Mouse (Mus musculus) small intestine, adult 2 months (tissue): ENCODE results near the gene Usp7. TPM values are rescaled to one million over a fixed set of nuclear protein-coding genes. Genes with fewer than 3 reads are reported as not detected.
A peak's percentile ranks its signal among the peaks of the same experiment; 100 is the strongest.

Experiments used
- H3K27ac ChIP-seq: fragments of 200-500 bp; 2 replicates; pipeline ENCODE4 v1.5.1; 2012; ENCODE audit warnings: low read depth, low read length, control low read depth, inconsistent platforms; ENCODE audit not compliant: insufficient read depth
- H3K27me3 ChIP-seq: fragments of 200-500 bp; 2 replicates; pipeline ENCODE4 v1.6.1; 2012; ENCODE audit warnings: mild to moderate bottlenecking, moderate library complexity, low read length, inconsistent platforms; ENCODE audit not compliant: control insufficient read depth, insufficient read depth
- H3K36me3 ChIP-seq: fragments of 200-500 bp; 2 replicates; pipeline ENCODE4 v1.6.1; 2012; ENCODE audit warnings: mild to moderate bottlenecking, low read length, control low read depth, inconsistent platforms; ENCODE audit not compliant: control insufficient read depth, insufficient read depth
- H3K4me1 ChIP-seq: fragments of 200-500 bp; 2 replicates; pipeline ENCODE4 v1.6.1; 2012; ENCODE audit warnings: low read length, inconsistent platforms, mixed read lengths; ENCODE audit not compliant: control insufficient read depth, insufficient read depth, insufficient read length
- H3K4me3 ChIP-seq: fragments of 200-500 bp; 2 replicates; pipeline ENCODE4 v1.5.1; 2012; ENCODE audit warnings: low read depth, mild to moderate bottlenecking, control low read depth, inconsistent platforms, low read length, moderate library complexity
- CTCF ChIP-seq: fragments of 200-500 bp; IDR thresholded peaks from 2 replicates; pipeline ENCODE4 v1.5.1; 2012; ENCODE audit warnings: low read depth, mild to moderate bottlenecking, control low read depth, inconsistent platforms, low read length, moderate library complexity, mixed read lengths; ENCODE audit not compliant: insufficient replicate concordance, insufficient read length; ENCODE audit errors: extremely low read depth
- POLR2A ChIP-seq: fragments of 200-500 bp; IDR thresholded peaks from 2 replicates; pipeline ENCODE4 v1.6.1; 2012; ENCODE audit warnings: low read depth, mild to moderate bottlenecking, control low read depth, inconsistent platforms, low read length, moderate library complexity
- WGBS: fragments of 180-500 bp; shearing (Covaris S2); methylation state at CpG from one replicate; pipeline ENCODE4 v1.1.7; 2018; 5-methylcytosine and 5-hydroxymethylcytosine counted together
- polyA plus RNA-seq: library from polyadenylated mRNA; depleted of rRNA; stranded (reverse); fragments of >200 nt; gene quantifications from 2 replicates; pipeline ENCODE4 v1.2.3, GENCODE M21; 2012

The Usp7 gene
- polyA plus RNA-seq, 1 experiment: 11.1 TPM

DNA sequence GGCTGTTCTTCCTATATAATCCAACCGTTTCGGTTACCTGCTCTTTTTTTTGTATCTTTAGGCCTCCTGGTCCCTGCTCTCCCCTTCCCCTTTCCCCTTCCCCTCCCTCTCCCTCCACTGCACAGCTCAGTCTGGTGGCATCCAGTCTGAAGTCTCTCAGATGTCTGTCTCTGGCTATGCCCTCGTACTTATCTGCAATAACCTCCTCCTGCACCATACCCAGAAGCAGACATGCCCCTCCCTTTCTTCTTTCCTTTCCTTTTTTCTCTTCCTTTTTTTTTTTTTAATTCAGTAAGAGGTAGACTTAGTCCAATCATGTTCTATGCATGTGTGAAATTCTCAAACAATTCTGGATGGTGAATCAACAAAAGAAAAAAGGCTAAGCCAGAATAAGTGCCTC is 48.1 kb downstream of the Usp7 start:
- 56% methylated on average over 3 of the region's 3 CpGs for WGBS
- no peaks in the 10 kb centered on the region for H3K4me1 ChIP-seq

GRCm38 (mm10) chr16:8741697-8742096 is 50.4 kb downstream of the Usp7 start:
- no peaks in the 10 kb centered on the region for H3K36me3 ChIP-seq
- TF ChIP-seq POLR2A (no peak), CTCF (no peak)
- WGBS: 81% methylated on average over 5 of the region's 5 CpGs
- no peak overlapping the region for H3K27ac ChIP-seq
- H3K4me1 ChIP-seq: no peaks in the 10 kb centered on the region
- H3K27me3 ChIP-seq: no peaks in the 10 kb centered on the region
- H3K4me3 ChIP-seq: no peak overlapping the region

More for the DNA sequence above, 48.1 kb downstream of the Usp7 start:
- no peaks in the 10 kb centered on the region for H3K27me3 ChIP-seq
- no peaks in the 10 kb centered on the region for H3K36me3 ChIP-seq
- no peak overlapping the region for H3K27ac ChIP-seq
- H3K4me3 ChIP-seq: no peak overlapping the region
- TF ChIP-seq CTCF (no peak), POLR2A (no peak)

DNA sequence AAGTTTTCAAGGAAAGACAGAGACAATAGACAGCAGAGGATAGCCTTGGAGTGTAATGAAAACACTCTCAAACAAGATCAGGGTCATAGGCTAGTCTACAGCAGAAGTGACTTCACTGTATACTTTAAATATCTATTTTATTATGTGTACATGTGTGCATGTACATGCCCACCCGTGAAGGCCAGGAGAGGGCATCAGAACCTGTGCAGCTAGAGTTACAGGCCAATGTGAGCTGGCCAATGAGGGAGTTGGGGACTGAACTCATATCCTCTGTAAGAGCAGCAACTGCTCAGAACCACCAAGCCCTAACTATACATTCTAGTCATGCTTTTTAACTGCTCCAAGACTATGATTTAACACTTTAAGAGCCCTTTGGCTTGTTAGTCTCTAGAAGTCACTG is 51.0 kb downstream of the Usp7 start:
- peaks cover under 1% of the 10 kb centered on the region; the same call in 1 of the 2 replicates for H3K4me1 ChIP-seq
- H3K36me3 ChIP-seq: no peaks in the 10 kb centered on the region
- WGBS: 31% methylated on average over 1 of the region's 1 CpGs
- H3K27me3 ChIP-seq: no peaks in the 10 kb centered on the region
- H3K4me3 ChIP-seq: no peak overlapping the region
- H3K27ac ChIP-seq: no peak overlapping the region
- TF ChIP-seq POLR2A (no peak), CTCF (no peak)

- peak overlapping the region; percentile 87 for H3K4me3 ChIP-seq
- peak overlapping the region; percentile 78 for H3K27ac ChIP-seq
- TF ChIP-seq CTCF: no peak
- peak; percentile 21; the same call in 1 of the 2 replicates for TF ChIP-seq POLR2A
- no peaks in the 10 kb centered on the region for H3K36me3 ChIP-seq
- peaks cover 12% of the 10 kb centered on the region; the same call in 1 of the 2 replicates for H3K4me1 ChIP-seq
- no peaks in the 10 kb centered on the region for H3K27me3 ChIP-seq
- WGBS: 10% methylated on average over 123 of the region's 126 CpGs
Measured at GRCm38 (mm10) chr16:8738542-8739514, 53.3 kb downstream of the Usp7 start.

DNA sequence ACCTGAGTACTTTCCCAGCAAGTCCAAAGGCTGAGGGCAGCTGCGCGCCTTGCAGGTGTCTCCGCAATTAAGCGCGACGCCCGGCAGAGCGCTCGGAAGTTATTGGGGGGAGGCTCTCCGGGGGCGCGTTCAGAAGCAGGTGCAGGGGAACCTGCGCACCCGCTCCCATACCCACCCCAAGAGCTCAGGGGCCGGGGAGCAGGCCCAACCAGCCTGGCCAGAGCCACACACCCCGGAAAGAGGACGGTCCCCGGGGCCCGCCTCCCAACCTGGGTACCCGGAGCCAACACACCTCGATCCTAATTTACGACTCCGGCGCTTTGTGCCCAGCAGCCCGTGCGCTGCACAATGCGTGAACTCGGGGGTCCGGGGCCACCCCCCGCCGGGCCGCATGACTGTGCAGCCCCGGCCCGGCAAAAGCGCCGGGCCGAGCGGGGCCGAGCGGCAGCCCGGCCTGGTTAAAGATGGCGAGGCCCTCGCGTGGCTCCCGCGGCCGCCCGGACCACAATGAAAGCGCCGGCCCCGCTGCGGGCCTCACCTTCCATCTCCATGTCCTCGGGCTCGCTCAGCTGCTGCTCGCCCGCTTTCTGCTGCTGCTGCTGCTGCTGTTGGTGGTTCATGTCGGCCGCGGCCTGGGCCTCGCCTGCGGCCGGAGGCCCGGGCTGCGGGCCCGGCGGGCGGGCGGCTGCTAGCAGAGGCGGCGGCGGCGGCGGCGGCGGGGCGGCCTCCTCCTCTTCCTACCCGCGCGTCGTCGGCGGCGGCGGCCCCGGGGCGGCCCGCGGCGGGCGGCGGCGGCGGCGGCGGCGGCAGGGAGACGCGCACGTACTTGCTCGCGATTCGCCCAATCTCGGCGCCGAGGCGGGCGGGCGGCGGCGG is 54.2 kb downstream of the Usp7 start:
- H3K4me1 ChIP-seq: peaks cover 16% of the 10 kb centered on the region; the same call in 1 of the 2 replicates
- no peaks in the 10 kb centered on the region for H3K27me3 ChIP-seq
- peak overlapping the region; percentile 96 for H3K4me3 ChIP-seq
- H3K36me3 ChIP-seq: no peaks in the 10 kb centered on the region
- TF ChIP-seq CTCF (no peak), POLR2A (peak; percentile 57; the same call in 1 of the 2 replicates)
- 7% methylated on average over 110 of the region's 110 CpGs for WGBS
- H3K27ac ChIP-seq: peak overlapping the region; percentile 70

DNA sequence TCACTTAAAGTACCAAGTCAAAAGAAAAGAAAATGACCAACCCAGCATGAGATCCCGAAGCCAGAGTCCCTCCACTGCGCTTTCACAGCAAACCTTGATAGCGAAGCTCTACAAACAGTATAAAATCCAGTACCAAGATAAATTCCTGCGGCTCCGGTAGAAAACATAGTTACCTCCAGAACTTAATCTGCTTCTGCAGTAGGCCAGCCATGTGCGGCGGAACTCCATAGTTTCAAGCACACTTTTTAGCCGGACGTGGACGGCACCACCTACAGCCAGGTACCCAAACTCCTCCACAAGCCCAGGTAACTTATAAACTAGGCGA is 54.8 kb downstream of the Usp7 start:
- WGBS: under 1% methylated on average over 11 of the region's 11 CpGs
- Histone ChIP-seq H3K4me1 (peaks cover 16% of the 10 kb centered on the region; the same call in 1 of the 2 replicates), H3K27me3 (no peaks in the 10 kb centered on the region), H3K27ac (peak overlapping the region; percentile 70), H3K4me3 (peak overlapping the region; percentile 96), H3K36me3 (no peaks in the 10 kb centered on the region)
- TF ChIP-seq POLR2A: no peak
- no peak for TF ChIP-seq CTCF
